Mouse (Mus musculus) embryonic facial prominence, embryonic 11.5 days (tissue): ENCODE data around the gene Hoxa10. TPM values are rescaled to one million over a fixed set of nuclear protein-coding genes. Genes with fewer than 3 reads are reported as not detected.

Experiments used
- ATAC-seq: fragments of 200-750 bp; cut with Nextera tagmentation; replicated peaks from 2 replicates; pipeline ENCODE4 v1.8.0; 2017; ENCODE audit warnings: low read depth; ENCODE audit not compliant: insufficient number of reproducible peaks, low FRiP score, low TSS enrichment
- DNase-seq: peaks from one replicate; pipeline ENCODE4 v3.0.0-alpha.2; 2015; ENCODE audit warnings: low spot score
- H3K27ac ChIP-seq: fragments of 300-500 bp; sonication (generic); replicated peaks from 2 replicates; pipeline ENCODE4 v1.5.1; 2014; ENCODE audit warnings: mild to moderate bottlenecking, low read depth, low read length, control low read depth
- H3K27me3 ChIP-seq: fragments of 300-500 bp; sonication (generic); 2 replicates; pipeline ENCODE4 v1.6.1; 2014; ENCODE audit warnings: mild to moderate bottlenecking, low read length, moderate library complexity, mixed read lengths; ENCODE audit not compliant: control insufficient read depth, insufficient read depth
- H3K36me3 ChIP-seq: fragments of 300-500 bp; sonication (generic); replicated peaks from 2 replicates; pipeline ENCODE4 v1.6.1; 2014; ENCODE audit warnings: low read depth, mild to moderate bottlenecking, low read length, moderate library complexity, mixed read lengths; ENCODE audit not compliant: control insufficient read depth, insufficient read depth
- H3K4me1 ChIP-seq: fragments of 300-500 bp; sonication (generic); 2 replicates; pipeline ENCODE4 v1.6.1; 2014; ENCODE audit warnings: low read length, mixed read lengths; ENCODE audit not compliant: control insufficient read depth, insufficient read depth
- H3K4me2 ChIP-seq: fragments of 300-500 bp; sonication (generic); 2 replicates; pipeline ENCODE4 v1.6.1; 2014; ENCODE audit warnings: low read depth, mild to moderate bottlenecking, control low read depth, low read length, moderate library complexity
- H3K4me3 ChIP-seq: fragments of 300-500 bp; sonication (generic); 2 replicates; pipeline ENCODE4 v1.5.1; 2014; ENCODE audit warnings: low read depth, low read length, control low read depth
- H3K9ac ChIP-seq: fragments of 300-500 bp; sonication (generic); replicated peaks from 2 replicates; pipeline ENCODE4 v1.6.1; 2014; ENCODE audit warnings: mild to moderate bottlenecking, control low read depth, low read length
- H3K9me3 ChIP-seq: fragments of 300-500 bp; sonication (generic); replicated peaks from 2 replicates; pipeline ENCODE4 v1.6.1; 2016; ENCODE audit warnings: mild to moderate bottlenecking, low read length, inconsistent platforms, mixed read lengths; ENCODE audit not compliant: control insufficient read depth
- WGBS: fragments of 180-500 bp; shearing (Covaris S2); extraction: QIAGEN DNeasy Blood & Tissue Kit; methylation state at CpG from one replicate; pipeline ENCODE4 v1.1.7; 2014; 5-methylcytosine and 5-hydroxymethylcytosine counted together
- microRNA counts: library from miRNA; unstranded; fragments of <30 nt; microRNA quantifications from one replicate; lab custom pipeline; 2016
- microRNA-seq: library from miRNA; unstranded; fragments of <30 nt; microRNA quantifications from one replicate; pipeline ENCODE4, GENCODE M21; 2016; ENCODE audit warnings: borderline number of aligned reads
- polyA plus RNA-seq: library from polyadenylated mRNA; unstranded; fragments of >200 nt; fragmentation: Nextera tagmentation; extraction: Ambion mirVana; gene quantifications from 2 replicates; pipeline ENCODE4 v1.2.1, GENCODE M21; 2014

Gene Hoxa10
- polyA plus RNA-seq, 1 experiment from 2014 or later = not detected

DNA sequence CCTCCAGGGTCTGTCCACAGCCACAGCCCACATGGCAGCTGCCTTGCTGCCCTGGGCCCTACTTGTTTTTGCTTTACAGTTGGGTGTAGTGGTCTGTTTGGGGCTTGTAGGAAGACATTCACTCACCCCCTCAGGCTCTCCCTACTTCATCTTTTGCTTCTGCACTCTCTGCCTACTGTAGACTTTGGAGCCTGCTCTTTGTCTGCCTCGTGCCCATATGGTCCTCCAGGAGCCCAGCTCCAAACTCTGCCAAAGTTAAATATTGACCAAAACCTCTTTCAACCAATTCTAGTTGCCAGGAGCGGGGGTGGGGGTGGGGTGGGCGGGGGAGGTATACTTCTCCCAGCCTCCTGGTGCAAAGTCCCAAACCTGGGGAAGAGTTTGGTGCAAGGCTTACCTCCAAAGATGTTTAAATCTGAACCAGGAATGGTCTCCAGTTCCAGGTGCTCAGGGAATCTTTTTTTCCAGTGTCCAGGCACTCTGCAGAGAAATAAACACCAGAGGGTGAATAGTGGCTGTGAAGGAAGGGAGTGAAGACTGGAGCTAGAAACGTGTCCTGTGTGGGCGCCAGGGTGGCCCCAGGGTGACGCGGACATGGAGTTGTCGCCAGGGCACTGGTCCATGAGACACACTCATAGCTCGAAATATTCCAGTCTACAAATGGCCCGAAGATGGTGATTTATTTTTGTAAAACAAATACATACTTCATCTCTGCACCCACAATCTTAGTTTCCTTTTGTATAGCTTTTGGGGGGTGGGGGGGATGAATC lies 57.2 kb downstream of the Hoxa10 start:
- H3K9me3 ChIP-seq = no peaks in the 10 kb centered on the region
- ATAC-seq (no peak), DNase-seq (no peak)
- no peak overlapping the region for H3K4me3 ChIP-seq
- H3K4me2 ChIP-seq = no peak overlapping the region
- H3K4me1 ChIP-seq = no peaks in the 10 kb centered on the region
- H3K36me3 ChIP-seq = no peaks in the 10 kb centered on the region
- peaks cover 97% of the 10 kb centered on the region for H3K27me3 ChIP-seq
- H3K27ac ChIP-seq = no peak overlapping the region
- H3K9ac ChIP-seq = no peak overlapping the region
- WGBS = 10% methylated on average over 10 of the region's 10 CpGs

- no peaks in the 10 kb centered on the region for H3K9me3 ChIP-seq
- H3K27me3 ChIP-seq = peaks cover 99% of the 10 kb centered on the region
- H3K4me1 ChIP-seq = no peaks in the 10 kb centered on the region
- no peaks in the 10 kb centered on the region for H3K36me3 ChIP-seq
- DNase-seq (no peak), ATAC-seq (no peak)
- H3K4me2 ChIP-seq = no peak overlapping the region
- no peak overlapping the region for H3K9ac ChIP-seq
- no peak overlapping the region for H3K27ac ChIP-seq
- no peak overlapping the region for H3K4me3 ChIP-seq
- 7% methylated on average over 1 of the region's 1 CpGs for WGBS
Measured at GRCm38 (mm10) chr6:52182793-52183192, 57.9 kb downstream of the Hoxa10 start.

GRCm38 (mm10) chr6:52182030-52182429 lies 58.6 kb downstream of the Hoxa10 start:
- ATAC-seq (no peak), DNase-seq (no peak)
- Histone ChIP-seq H3K9ac (no peak overlapping the region), H3K4me1 (no peaks in the 10 kb centered on the region), H3K27me3 (peaks cover 99% of the 10 kb centered on the region), H3K4me2 (no peak overlapping the region), H3K27ac (no peak overlapping the region), H3K4me3 (no peak overlapping the region), H3K9me3 (no peaks in the 10 kb centered on the region), H3K36me3 (no peaks in the 10 kb centered on the region)
- 10% methylated on average over 2 of the region's 2 CpGs for WGBS

MicroRNAs encoded within 50 kb of the gene (microRNA counts, 519-probe panel; counts per million panel counts)
- not detected for microRNA mmu-miR-196b (lab: Ali Mortazavi, UCI)

Small RNAs within 50 kb of the gene (microRNA-seq; reads per million reads assigned to microRNA genes)
- 28.2 reads per million, percentile 25 among the genes with 10 or more reads in this experiment for gene Mir196b

Other genes with a start within 250 kb of the Hoxa10 start
- gene Skap2, start 228.3 kb downstream of the Hoxa10 start, polyA plus RNA-seq = 10.4 and 10.5 TPM in 2 replicates
- gene Hoxa1, start 82.5 kb downstream of the Hoxa10 start, polyA plus RNA-seq = 1.1 TPM in 2 replicates
- gene Hoxa2, start 76.0 kb downstream of the Hoxa10 start, polyA plus RNA-seq = 19.4 and 24.1 TPM in 2 replicates
- gene 5730596B20Rik, start 63.4 kb downstream of the Hoxa10 start, polyA plus RNA-seq = 0.13 and 0.22 TPM in 2 replicates
- gene Hoxa4, start 49.1 kb downstream of the Hoxa10 start, polyA plus RNA-seq = 0.31 and 0.34 TPM in 2 replicates
- 0.39 and 1.4 TPM in 2 replicates for gene Hoxa5, start 36.3 kb downstream of the Hoxa10 start, polyA plus RNA-seq
- not detected in 2 replicates for gene Hoxa6, start 32.1 kb downstream of the Hoxa10 start, polyA plus RNA-seq
- gene Hoxa3, start 27.5 kb downstream of the Hoxa10 start, polyA plus RNA-seq = 0.88 and 0.91 TPM in 2 replicates
- gene Gm28308, start 27.5 kb downstream of the Hoxa10 start, polyA plus RNA-seq = 0.38 TPM in 1 of 2 replicates, not detected in the other
- gene Hoxa7, start 19.0 kb downstream of the Hoxa10 start, polyA plus RNA-seq = 0.26 and 0.34 TPM in 2 replicates
- gene Hoxa9, start 9.8 kb downstream of the Hoxa10 start, polyA plus RNA-seq = 0.11 and 0.56 TPM in 2 replicates
- not detected in 2 replicates for gene Hoxa11, start 5.0 kb upstream of the Hoxa10 start, polyA plus RNA-seq
- not detected in 2 replicates for gene Hoxa13, start 20.0 kb upstream of the Hoxa10 start, polyA plus RNA-seq
- 0.22 and 0.67 TPM in 2 replicates for gene Evx1, start 72.6 kb upstream of the Hoxa10 start, polyA plus RNA-seq